Comparison of ENCODE assay signal across 8 mouse cellular contexts in genomic region chr13:28947740-28948441, GRCm38 (mm10). TPM values are rescaled to one million over a fixed set of nuclear protein-coding genes. Genes with fewer than 3 reads are reported as not detected.
DNase-seq lines count a peak whose midpoint lies in the region; ATAC-seq and TF ChIP-seq lines count a peak whose summit lies in the region.

No protein-coding gene starts in this region.

- WGBS in forebrain, postnatal 0 days, result 19% methylated on average over 7 of the region's 7 CpGs
- WGBS in lung, embryonic 15.5 days, result 21% methylated on average over 7 of the region's 7 CpGs

- peak overlapping the region; percentile 51 for H3K9ac ChIP-seq in forebrain, postnatal 0 days
- H3K9ac ChIP-seq in lung, embryonic 15.5 days, result no peak overlapping the region

- peak; percentile 26 for DNase-seq in thymus, postnatal 25 days
- DNase-seq in thymus, postnatal 36 days, result no peak
- DNase-seq in forebrain, postnatal 0 days, result peak; percentile 67
- DNase-seq in yolk sac, embryonic 10.5 days (ENCODE audit: low spot score), result peak; percentile 36
- DNase-seq in right cerebral cortex, postnatal 4 days, result no peak
- DNase-seq in frontal cortex, adult 2 months (ENCODE audit: extremely low spot score in 1 of 2, low spot score in 1 of 2), result no peak
- DNase-seq in gastrocnemius, postnatal 10 days, result no peak

- peak overlapping the region; percentile 92 for H3K4me3 ChIP-seq in forebrain, postnatal 0 days (ENCODE audit: low read depth, low read length)
- H3K4me3 ChIP-seq in lung, embryonic 15.5 days, result peak overlapping the region; percentile 89

- no peaks in the 10 kb centered on the region for H3K27me3 ChIP-seq in forebrain, postnatal 0 days (ENCODE audit: insufficient read depth, low read length)
- no peaks in the 10 kb centered on the region for H3K27me3 ChIP-seq in lung, embryonic 15.5 days

- no peak for TF ChIP-seq CTCF in forebrain, postnatal 0 days (IDR thresholded peaks at IDR 0.05; ENCODE audit: low read depth)

- peak overlapping the region; percentile 64 for H3K4me2 ChIP-seq in forebrain, postnatal 0 days (ENCODE audit: low read depth)
- peak overlapping the region; percentile 47 for H3K4me2 ChIP-seq in lung, embryonic 15.5 days

- H3K4me1 ChIP-seq in forebrain, postnatal 0 days (ENCODE audit: insufficient read depth), result peaks cover 5% of the 10 kb centered on the region; the same call in 1 of the 2 replicates
- H3K4me1 ChIP-seq in lung, embryonic 15.5 days, result peaks cover 17% of the 10 kb centered on the region

- H3K27ac ChIP-seq in forebrain, postnatal 0 days (ENCODE audit: low read depth, low read length), result peak overlapping the region; percentile 87
- H3K27ac ChIP-seq in lung, embryonic 15.5 days, result peak overlapping the region; percentile 62

- no peaks in the 10 kb centered on the region for H3K36me3 ChIP-seq in forebrain, postnatal 0 days (ENCODE audit: insufficient read depth)
- H3K36me3 ChIP-seq in lung, embryonic 15.5 days, result no peaks in the 10 kb centered on the region

- no peak for ATAC-seq in forebrain, postnatal 0 days
- ATAC-seq in lung, embryonic 15.5 days (ENCODE audit: borderline replicate concordance, extremely low read depth, low FRiP score, low TSS enrichment), result no peak

- H3K9me3 ChIP-seq in forebrain, postnatal 0 days (ENCODE audit: low read length), result no peaks in the 10 kb centered on the region
- H3K9me3 ChIP-seq in lung, embryonic 15.5 days, result no peaks in the 10 kb centered on the region

RNA-seq across cellular contexts. Expression of gene Sox4, which starts 5.6 kb away (rescaled TPM):
- total RNA-seq in forebrain, postnatal 0 days (2014; rRNA removed), result 217 and 275 TPM in 2 replicates
- polyA plus RNA-seq in forebrain, postnatal 0 days (2015; fragmentation: Nextera tagmentation; extraction: Ambion mirVana), result 202 and 214 TPM in 2 replicates
- polyA plus RNA-seq in lung, embryonic 15.5 days (2015; fragmentation: Nextera tagmentation; extraction: Ambion mirVana), result 60.7 and 61.2 TPM in 2 replicates
- polyA plus RNA-seq in frontal cortex, adult 2 months (2012; rRNA removed), result 35.5 and 41.6 TPM in 2 replicates
- total RNA-seq in gastrocnemius, postnatal 10 days (2021), result 10 to 100 TPM; 23.8 to 37.5 TPM

Comparison
In these comparisons a context has a peak if more than half of its experiments do, and no peak if none do; other contexts are left out.
1. DNase-seq: peak in thymus, postnatal 25 days (single experiment), forebrain, postnatal 0 days (single experiment) and yolk sac, embryonic 10.5 days (single experiment); none in thymus, postnatal 36 days (0 of 2), right cerebral cortex, postnatal 4 days (single experiment), frontal cortex, adult 2 months (0 of 2) and gastrocnemius, postnatal 10 days (single experiment).